Mouse (Mus musculus): Measurements from ENCODE around the gene Appl2. TPM values are rescaled to one million over a fixed set of nuclear protein-coding genes. Genes with fewer than 3 reads are reported as not detected.

Gene Appl2
- polyA plus RNA-seq, 1 experiment from 2014 or later, result 28.2 TPM

- H3K27ac ChIP-seq (ENCODE audit: low read depth, low read length), result no peak overlapping the region
- H3K9me3 ChIP-seq (ENCODE audit: control insufficient read depth, low read length), result no peaks in the 10 kb centered on the region
- H3K9ac ChIP-seq (ENCODE audit: low read length), result no peak overlapping the region
- no peak overlapping the region for H3K4me3 ChIP-seq (ENCODE audit: low read depth, low read length)
- no peak overlapping the region for H3K4me2 ChIP-seq
- ATAC-seq (ENCODE audit: low FRiP score) (no peak), DNase-seq (ENCODE audit: low spot score, missing footprints) (no peak)
- no peaks in the 10 kb centered on the region for H3K27me3 ChIP-seq (ENCODE audit: control insufficient read depth, insufficient read depth, low read length)
- WGBS, result 88% methylated on average over 2 of the region's 2 CpGs
- H3K36me3 ChIP-seq (ENCODE audit: control insufficient read depth, insufficient read depth, low read length), result no peaks in the 10 kb centered on the region
- H3K4me1 ChIP-seq (ENCODE audit: control insufficient read depth, insufficient read depth, low read length), result peaks cover 11% of the 10 kb centered on the region
Measured at GRCm38 (mm10) chr10:83636191-83636590, 12.3 kb downstream of the Appl2 start.

- WGBS, result 22% methylated on average over 5 of the region's 5 CpGs
- ATAC-seq (ENCODE audit: low FRiP score) (peak; percentile 86), DNase-seq (ENCODE audit: low spot score, missing footprints) (peak; percentile 90)
- Histone ChIP-seq H3K4me3 (ENCODE audit: low read depth, low read length) (no peak overlapping the region), H3K27me3 (ENCODE audit: control insufficient read depth, insufficient read depth, low read length) (no peaks in the 10 kb centered on the region), H3K9me3 (ENCODE audit: control insufficient read depth, low read length) (no peaks in the 10 kb centered on the region), H3K4me2 (no peak overlapping the region), H3K4me1 (ENCODE audit: control insufficient read depth, insufficient read depth, low read length) (peaks cover 11% of the 10 kb centered on the region), H3K27ac (ENCODE audit: low read depth, low read length) (no peak overlapping the region), H3K36me3 (ENCODE audit: control insufficient read depth, insufficient read depth, low read length) (no peaks in the 10 kb centered on the region), H3K9ac (ENCODE audit: low read length) (no peak overlapping the region)
Measured at GRCm38 (mm10) chr10:83634461-83634860, 14.1 kb downstream of the Appl2 start.

- Histone ChIP-seq H3K4me2 (no peak overlapping the region), H3K4me3 (ENCODE audit: low read depth, low read length) (no peak overlapping the region), H3K27me3 (ENCODE audit: control insufficient read depth, insufficient read depth, low read length) (no peaks in the 10 kb centered on the region), H3K36me3 (ENCODE audit: control insufficient read depth, insufficient read depth, low read length) (no peaks in the 10 kb centered on the region), H3K27ac (ENCODE audit: low read depth, low read length) (no peak overlapping the region), H3K4me1 (ENCODE audit: control insufficient read depth, insufficient read depth, low read length) (peaks cover 11% of the 10 kb centered on the region), H3K9ac (ENCODE audit: low read length) (no peak overlapping the region), H3K9me3 (ENCODE audit: control insufficient read depth, low read length) (no peaks in the 10 kb centered on the region)
- ATAC-seq (ENCODE audit: low FRiP score) (no peak), DNase-seq (ENCODE audit: low spot score, missing footprints) (no peak)
- 67% methylated on average over 7 of the region's 7 CpGs for WGBS
Measured at GRCm38 (mm10) chr10:83632806-83633374, 15.6 kb downstream of the Appl2 start.

GRCm38 (mm10) chr10:83631775-83632174 is 16.8 kb downstream of the Appl2 start:
- 93% methylated on average over 10 of the region's 10 CpGs for WGBS
- peak; percentile 39 for DNase-seq (ENCODE audit: low spot score, missing footprints)
- H3K27ac ChIP-seq (ENCODE audit: low read depth, low read length), result no peak overlapping the region

GRCm38 (mm10) chr10:83630899-83631298 is 17.6 kb downstream of the Appl2 start:
- Histone ChIP-seq H3K4me2 (no peak overlapping the region), H3K9me3 (ENCODE audit: control insufficient read depth, low read length) (no peaks in the 10 kb centered on the region), H3K4me1 (ENCODE audit: control insufficient read depth, insufficient read depth, low read length) (peaks cover 11% of the 10 kb centered on the region), H3K4me3 (ENCODE audit: low read depth, low read length) (no peak overlapping the region), H3K9ac (ENCODE audit: low read length) (no peak overlapping the region), H3K36me3 (ENCODE audit: control insufficient read depth, insufficient read depth, low read length) (no peaks in the 10 kb centered on the region), H3K27ac (ENCODE audit: low read depth, low read length) (no peak overlapping the region), H3K27me3 (ENCODE audit: control insufficient read depth, insufficient read depth, low read length) (no peaks in the 10 kb centered on the region)
- ATAC-seq (ENCODE audit: low FRiP score) (no peak), DNase-seq (ENCODE audit: low spot score, missing footprints) (no peak)
- WGBS, result 78% methylated on average over 3 of the region's 3 CpGs

More at GRCm38 (mm10) chr10:83631775-83632174, 16.8 kb downstream of the Appl2 start:
- no peaks in the 10 kb centered on the region for H3K9me3 ChIP-seq (ENCODE audit: control insufficient read depth, low read length)
- H3K36me3 ChIP-seq (ENCODE audit: control insufficient read depth, insufficient read depth, low read length), result no peaks in the 10 kb centered on the region
- no peak overlapping the region for H3K9ac ChIP-seq (ENCODE audit: low read length)
- ATAC-seq (ENCODE audit: low FRiP score), result no peak
- H3K4me2 ChIP-seq, result no peak overlapping the region
- H3K27me3 ChIP-seq (ENCODE audit: control insufficient read depth, insufficient read depth, low read length), result no peaks in the 10 kb centered on the region
- H3K4me1 ChIP-seq (ENCODE audit: control insufficient read depth, insufficient read depth, low read length), result peaks cover 11% of the 10 kb centered on the region
- no peak overlapping the region for H3K4me3 ChIP-seq (ENCODE audit: low read depth, low read length)

- Histone ChIP-seq H3K9me3 (ENCODE audit: control insufficient read depth, low read length) (no peaks in the 10 kb centered on the region), H3K4me1 (ENCODE audit: control insufficient read depth, insufficient read depth, low read length) (peaks cover 6% of the 10 kb centered on the region), H3K4me3 (ENCODE audit: low read depth, low read length) (no peak overlapping the region), H3K4me2 (no peak overlapping the region), H3K27ac (ENCODE audit: low read depth, low read length) (no peak overlapping the region), H3K27me3 (ENCODE audit: control insufficient read depth, insufficient read depth, low read length) (no peaks in the 10 kb centered on the region), H3K9ac (ENCODE audit: low read length) (no peak overlapping the region), H3K36me3 (ENCODE audit: control insufficient read depth, insufficient read depth, low read length) (no peaks in the 10 kb centered on the region)
- WGBS, result 94% methylated on average over 5 of the region's 5 CpGs
- DNase-seq (ENCODE audit: low spot score, missing footprints) (no peak), ATAC-seq (ENCODE audit: low FRiP score) (no peak)
Measured at GRCm38 (mm10) chr10:83629878-83630277, 18.7 kb downstream of the Appl2 start.

- H3K4me2 ChIP-seq, result no peak overlapping the region
- H3K4me3 ChIP-seq (ENCODE audit: low read depth, low read length), result no peak overlapping the region
- H3K27me3 ChIP-seq (ENCODE audit: control insufficient read depth, insufficient read depth, low read length), result no peaks in the 10 kb centered on the region
- H3K9me3 ChIP-seq (ENCODE audit: control insufficient read depth, low read length), result no peaks in the 10 kb centered on the region
- 87% methylated on average over 12 of the region's 12 CpGs for WGBS
- H3K9ac ChIP-seq (ENCODE audit: low read length), result no peak overlapping the region
- no peaks in the 10 kb centered on the region for H3K36me3 ChIP-seq (ENCODE audit: control insufficient read depth, insufficient read depth, low read length)
- H3K4me1 ChIP-seq (ENCODE audit: control insufficient read depth, insufficient read depth, low read length), result peaks cover under 1% of the 10 kb centered on the region; the same call in 1 of the 2 replicates
- DNase-seq (ENCODE audit: low spot score, missing footprints), result no peak
- no peak overlapping the region for H3K27ac ChIP-seq (ENCODE audit: low read depth, low read length)
- no peak for ATAC-seq (ENCODE audit: low FRiP score)
Measured at GRCm38 (mm10) chr10:83629190-83629781, 19.3 kb downstream of the Appl2 start.

GRCm38 (mm10) chr10:83628241-83628640 is 20.3 kb downstream of the Appl2 start:
- H3K4me1 ChIP-seq (ENCODE audit: control insufficient read depth, insufficient read depth, low read length), result no peaks in the 10 kb centered on the region
- no peak overlapping the region for H3K4me3 ChIP-seq (ENCODE audit: low read depth, low read length)
- DNase-seq (ENCODE audit: low spot score, missing footprints), result no peak
- H3K36me3 ChIP-seq (ENCODE audit: control insufficient read depth, insufficient read depth, low read length), result no peaks in the 10 kb centered on the region
- no peak for ATAC-seq (ENCODE audit: low FRiP score)
- no peaks in the 10 kb centered on the region for H3K9me3 ChIP-seq (ENCODE audit: control insufficient read depth, low read length)
- no peaks in the 10 kb centered on the region for H3K27me3 ChIP-seq (ENCODE audit: control insufficient read depth, insufficient read depth, low read length)
- no peak overlapping the region for H3K27ac ChIP-seq (ENCODE audit: low read depth, low read length)
- no peak overlapping the region for H3K4me2 ChIP-seq
- H3K9ac ChIP-seq (ENCODE audit: low read length), result no peak overlapping the region
- 94% methylated on average over 4 of the region's 4 CpGs for WGBS

GRCm38 (mm10) chr10:83627113-83627687 is 21.3 kb downstream of the Appl2 start:
- no peak overlapping the region for H3K27ac ChIP-seq (ENCODE audit: low read depth, low read length)
- H3K4me3 ChIP-seq (ENCODE audit: low read depth, low read length), result no peak overlapping the region
- no peaks in the 10 kb centered on the region for H3K4me1 ChIP-seq (ENCODE audit: control insufficient read depth, insufficient read depth, low read length)
- DNase-seq (ENCODE audit: low spot score, missing footprints) (no peak), ATAC-seq (ENCODE audit: low FRiP score) (no peak)
- no peaks in the 10 kb centered on the region for H3K9me3 ChIP-seq (ENCODE audit: control insufficient read depth, low read length)
- no peaks in the 10 kb centered on the region for H3K27me3 ChIP-seq (ENCODE audit: control insufficient read depth, insufficient read depth, low read length)
- 96% methylated on average over 9 of the region's 9 CpGs for WGBS
- no peak overlapping the region for H3K4me2 ChIP-seq
- H3K36me3 ChIP-seq (ENCODE audit: control insufficient read depth, insufficient read depth, low read length), result no peaks in the 10 kb centered on the region
- H3K9ac ChIP-seq (ENCODE audit: low read length), result no peak overlapping the region
